Mouse (Mus musculus) heart, adult 2 months (tissue): ENCODE data around the gene Lingo3. TPM values are rescaled to one million over a fixed set of nuclear protein-coding genes. Genes with fewer than 3 reads are reported as not detected.

Source experiments
- DNase-seq, 2 experiments: peaks; one replicate each; pipeline ENCODE4 v3.0.0; 2021
- H3K27ac ChIP-seq: fragments of 200-600 bp; 2 replicates; pipeline ENCODE4 v1.8.1; 2022
- H3K27me3 ChIP-seq: fragments of 200-500 bp; 2 replicates; pipeline ENCODE4 v1.6.1; 2012; ENCODE audit warnings: mild to moderate bottlenecking, low read length, inconsistent platforms, mixed read lengths; ENCODE audit not compliant: control insufficient read depth, insufficient read depth
- H3K36me3 ChIP-seq: fragments of 200-500 bp; 2 replicates; pipeline ENCODE4 v1.6.1; 2012; ENCODE audit warnings: low read length, inconsistent platforms; ENCODE audit not compliant: control insufficient read depth, insufficient read depth
- H3K4me1 ChIP-seq: fragments of 200-500 bp; 2 replicates; pipeline ENCODE4 v1.6.1; 2011; ENCODE audit warnings: low read length; ENCODE audit not compliant: control insufficient read depth, insufficient read depth
- H3K4me3 ChIP-seq: fragments of 200-600 bp; 2 replicates; pipeline ENCODE4 v1.8.1; 2022
- H3K79me2 ChIP-seq: fragments of 200-500 bp; replicated peaks from 2 replicates; pipeline ENCODE4 v1.6.1; 2012; ENCODE audit warnings: mild to moderate bottlenecking, inconsistent platforms, low read length, moderate library complexity, mixed read lengths; ENCODE audit not compliant: control insufficient read depth, insufficient read depth
- H3K9ac ChIP-seq: fragments of 200-500 bp; 2 replicates; pipeline ENCODE4 v1.6.1; 2012; ENCODE audit warnings: low read depth, mild to moderate bottlenecking, control low read depth, inconsistent platforms, low read length, mixed read lengths
- CTCF ChIP-seq: fragments of 200-600 bp; IDR thresholded peaks from 2 replicates; pipeline ENCODE4 v1.8.1; 2022; ENCODE audit warnings: antibody characterized with exemption, mild to moderate bottlenecking, moderate library complexity
- EP300 ChIP-seq: fragments of 200-500 bp; IDR thresholded peaks from 2 replicates; pipeline ENCODE4 v1.6.1; 2011; ENCODE audit warnings: low read depth, low read length, control low read depth; ENCODE audit not compliant: insufficient read depth
- POLR2A ChIP-seq: fragments of 200-500 bp; IDR thresholded peaks from 2 replicates; pipeline ENCODE4 v1.6.1; 2011; ENCODE audit warnings: mild to moderate bottlenecking, low read depth, low read length, control low read depth; ENCODE audit not compliant: insufficient read depth
- WGBS: fragments of 180-500 bp; shearing (Covaris S2); methylation state at CpG from one replicate; pipeline ENCODE4 v1.1.7; 2018; 5-methylcytosine and 5-hydroxymethylcytosine counted together
- intact Hi-C: fragments of 180-260 bp; cut with DNase I; formaldehyde crosslinking; loops from one replicate; pipeline ENCODE4 v1.15.1; 2025
- polyA plus RNA-seq: library from polyadenylated mRNA; depleted of rRNA; stranded (reverse); fragments of >200 nt; gene quantifications from 2 replicates; pipeline ENCODE4 v1.2.3, GENCODE M21; 2012
- total RNA-seq, 2 experiments: library from RNA; stranded (reverse); gene quantifications; 2 replicates each; pipeline ENCODE4 v1.2.3; 2021

The Lingo3 gene
- total and polyA plus RNA-seq, 3 experiments = 10.7 to 15.8 (median 12.0) TPM

DNA sequence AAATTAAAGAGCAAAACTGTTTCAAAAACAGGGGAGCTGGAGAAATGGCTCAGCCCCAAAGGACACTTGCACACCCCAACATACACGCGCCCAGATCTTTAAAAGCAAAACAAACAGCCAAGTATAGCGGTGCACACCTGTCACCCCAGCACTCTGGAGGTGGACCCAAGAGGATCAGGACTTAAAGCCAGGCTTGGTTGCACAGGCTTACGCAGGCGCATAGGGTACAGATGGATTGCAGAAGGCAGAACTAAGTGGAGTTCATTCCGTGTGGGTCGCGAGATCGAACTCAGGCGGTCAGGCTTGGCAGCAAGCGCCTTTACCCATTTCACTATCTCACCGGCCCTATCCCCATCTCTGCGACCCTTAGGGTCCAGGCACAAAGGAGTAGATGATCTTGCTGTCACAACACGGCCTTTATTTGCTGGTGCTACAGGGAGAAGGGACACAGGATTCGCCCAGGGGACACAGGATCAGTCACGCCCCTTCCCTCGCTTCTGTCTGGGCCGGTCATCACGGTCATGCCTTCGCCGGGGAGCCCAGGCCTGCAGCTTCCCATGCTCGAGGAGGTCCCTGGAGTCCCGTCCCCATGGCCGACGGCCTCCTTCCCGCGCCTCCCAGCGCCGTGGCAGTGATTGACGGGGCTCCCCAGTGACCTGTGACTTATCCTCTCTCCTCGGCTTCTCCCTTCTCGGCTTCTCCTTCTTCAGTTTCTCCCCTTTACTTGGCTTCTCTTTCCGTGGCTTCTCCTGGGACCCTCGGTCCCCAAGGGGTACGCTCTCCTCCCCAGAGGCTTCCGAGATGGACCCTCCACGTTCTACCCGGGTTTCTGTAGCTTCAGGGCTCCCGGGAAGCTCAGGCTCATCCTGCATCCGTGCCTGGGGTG is 35.5 kb downstream of the Lingo3 start:
- no peak overlapping the region for H3K27ac ChIP-seq
- H3K36me3 ChIP-seq = no peaks in the 10 kb centered on the region
- TF ChIP-seq CTCF = no peak
- TF ChIP-seq EP300 = no peak
- TF ChIP-seq POLR2A = no peak
- no peaks in the 10 kb centered on the region for H3K79me2 ChIP-seq
- no peak overlapping the region for H3K4me3 ChIP-seq
- peaks cover 3% of the 10 kb centered on the region for H3K4me1 ChIP-seq
- H3K9ac ChIP-seq = no peak overlapping the region
- DNase-seq = no peak
- no peaks in the 10 kb centered on the region for H3K27me3 ChIP-seq
- WGBS = 31% methylated on average over 40 of the region's 40 CpGs
- intact Hi-C loops = no loop called here

DNA sequence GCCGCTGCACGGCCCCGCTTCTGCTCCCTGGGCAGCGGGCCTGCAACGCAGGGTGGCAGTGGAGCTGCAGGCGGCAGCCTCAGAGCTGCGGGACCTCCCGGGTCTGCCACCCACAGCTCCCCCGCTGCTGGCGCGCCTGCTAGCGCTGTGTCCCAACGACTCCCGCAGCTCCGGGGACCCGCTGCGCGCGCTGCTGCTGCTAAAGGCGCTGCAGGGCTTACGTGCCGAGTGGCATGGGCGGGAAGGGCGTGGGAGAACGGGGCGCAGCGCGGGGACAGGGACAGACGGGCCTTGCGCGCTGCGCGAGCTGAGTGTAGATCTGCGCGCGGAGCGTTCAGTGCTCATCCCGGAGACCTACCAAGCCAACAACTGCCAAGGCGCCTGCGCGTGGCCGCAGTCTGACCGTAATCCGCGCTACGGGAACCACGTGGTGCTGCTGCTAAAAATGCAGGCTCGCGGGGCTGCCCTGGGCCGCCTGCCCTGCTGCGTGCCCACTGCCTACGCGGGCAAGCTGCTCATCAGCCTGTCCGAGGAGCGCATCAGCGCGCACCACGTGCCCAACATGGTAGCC is 36.7 kb downstream of the Lingo3 start:
- Histone ChIP-seq H3K4me1 (peaks cover 3% of the 10 kb centered on the region), H3K79me2 (peaks cover 1% of the 10 kb centered on the region; the same call in 1 of the 2 replicates), H3K4me3 (peak overlapping the region; percentile 58), H3K36me3 (no peaks in the 10 kb centered on the region), H3K9ac (peak overlapping the region; percentile 86), H3K27me3 (no peaks in the 10 kb centered on the region), H3K27ac (peak overlapping the region; percentile 44; the same call in 1 of the 2 replicates)
- intact Hi-C loops = no loop called here
- no peak for TF ChIP-seq CTCF
- peak; percentile 53; the same call in 1 of the 2 replicates for TF ChIP-seq POLR2A
- TF ChIP-seq EP300 = 0 out of 2 replicates have a peak, but pooled peaks have one; percentile 39
- DNase-seq = peak; percentile 77 to 84
- 2% methylated on average over 58 of the region's 58 CpGs for WGBS

DNA sequence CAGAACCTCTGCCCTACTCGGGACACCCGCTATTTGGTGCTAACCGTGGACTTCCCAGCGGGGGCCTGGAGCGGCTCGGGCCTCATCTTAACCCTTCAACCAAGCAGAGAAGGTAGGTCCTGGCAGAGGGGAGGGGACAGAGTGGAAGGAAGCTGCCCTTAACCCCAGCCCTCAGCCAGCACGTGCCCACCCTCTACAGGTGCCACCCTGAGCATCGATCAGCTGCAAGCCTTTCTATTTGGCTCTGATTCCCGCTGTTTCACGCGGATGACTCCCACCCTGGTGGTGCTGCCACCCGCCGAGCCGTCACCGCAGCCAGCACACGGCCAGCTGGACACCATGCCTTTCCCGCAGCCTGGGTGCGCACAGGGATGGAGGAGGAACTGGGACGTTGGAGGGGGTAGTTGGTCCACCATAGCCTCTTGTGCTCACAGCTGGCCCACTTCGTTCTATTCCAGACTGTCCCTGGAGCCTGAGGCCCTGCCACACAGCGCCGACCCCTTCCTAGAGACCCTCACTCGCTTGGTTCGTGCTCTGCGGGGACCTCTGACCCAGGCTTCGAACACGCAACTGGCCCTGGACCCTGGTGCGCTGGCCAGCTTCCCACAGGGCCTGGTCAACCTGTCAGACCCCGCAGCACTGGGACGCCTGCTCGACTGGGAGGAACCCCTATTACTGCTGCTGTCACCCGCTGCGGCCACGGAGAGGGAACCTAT is 37.3 kb downstream of the Lingo3 start:
- 61% methylated on average over 34 of the region's 34 CpGs for WGBS
- Histone ChIP-seq H3K4me3 (peak overlapping the region; percentile 58), H3K9ac (peak overlapping the region; percentile 86), H3K27ac (peak overlapping the region; percentile 44; the same call in 1 of the 2 replicates), H3K36me3 (no peaks in the 10 kb centered on the region), H3K4me1 (peaks cover 3% of the 10 kb centered on the region), H3K79me2 (peaks cover 1% of the 10 kb centered on the region; the same call in 1 of the 2 replicates), H3K27me3 (no peaks in the 10 kb centered on the region)
- intact Hi-C loops = no loop called here
- no peak for DNase-seq
- TF ChIP-seq EP300 (no peak), CTCF (no peak), POLR2A (no peak)

GRCm38 (mm10) chr10:80805925-80806324 is 37.9 kb downstream of the Lingo3 start:
- TF ChIP-seq POLR2A = no peak
- peak; percentile 90 for TF ChIP-seq CTCF
- no peak overlapping the region for H3K27ac ChIP-seq
- peaks cover 1% of the 10 kb centered on the region; the same call in 1 of the 2 replicates for H3K79me2 ChIP-seq
- peak; percentile 64 to 82 for DNase-seq
- H3K4me3 ChIP-seq = no peak overlapping the region
- intact Hi-C loops = no loop called here
- no peak overlapping the region for H3K9ac ChIP-seq
- H3K36me3 ChIP-seq = no peaks in the 10 kb centered on the region
- peaks cover 3% of the 10 kb centered on the region for H3K4me1 ChIP-seq
- 16% methylated on average over 3 of the region's 3 CpGs for WGBS
- no peaks in the 10 kb centered on the region for H3K27me3 ChIP-seq

DNA sequence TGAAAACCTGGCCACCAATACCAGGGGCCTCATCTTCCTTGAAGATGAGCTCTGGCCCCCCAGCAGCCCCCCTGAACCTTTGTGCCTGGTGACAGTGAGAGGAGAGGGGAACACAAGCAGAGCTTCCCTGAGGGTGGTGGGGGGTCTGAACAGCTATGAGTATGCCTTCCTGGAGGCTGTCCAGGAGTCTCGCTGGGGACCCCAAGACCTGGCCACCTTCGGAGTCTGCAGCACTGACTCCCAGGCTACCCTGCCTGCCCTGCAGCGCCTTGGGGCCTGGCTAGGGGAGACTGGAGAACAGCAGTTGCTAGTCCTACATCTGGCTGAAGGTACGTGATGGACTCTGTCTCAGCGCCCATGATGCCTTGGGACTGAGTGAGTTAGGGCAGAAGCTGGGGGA is 38.5 kb downstream of the Lingo3 start:
- TF ChIP-seq CTCF (no peak), EP300 (no peak), POLR2A (no peak)
- no peak overlapping the region for H3K4me3 ChIP-seq
- H3K27me3 ChIP-seq = no peaks in the 10 kb centered on the region
- H3K4me1 ChIP-seq = peaks cover 3% of the 10 kb centered on the region
- WGBS = 93% methylated on average over 5 of the region's 5 CpGs
- H3K36me3 ChIP-seq = no peaks in the 10 kb centered on the region
- no peak overlapping the region for H3K27ac ChIP-seq
- peaks cover 1% of the 10 kb centered on the region; the same call in 1 of the 2 replicates for H3K79me2 ChIP-seq
- no peak for DNase-seq
- no peak overlapping the region for H3K9ac ChIP-seq
- intact Hi-C loops = no loop called here
